Mouse (Mus musculus): ENCODE results near the gene Schip1. TPM values are rescaled to one million over a fixed set of nuclear protein-coding genes. Genes with fewer than 3 reads are reported as not detected.

Schip1 gene
- polyA plus RNA-seq, 1 experiment from 2014 or later: 2.3 TPM

DNA sequence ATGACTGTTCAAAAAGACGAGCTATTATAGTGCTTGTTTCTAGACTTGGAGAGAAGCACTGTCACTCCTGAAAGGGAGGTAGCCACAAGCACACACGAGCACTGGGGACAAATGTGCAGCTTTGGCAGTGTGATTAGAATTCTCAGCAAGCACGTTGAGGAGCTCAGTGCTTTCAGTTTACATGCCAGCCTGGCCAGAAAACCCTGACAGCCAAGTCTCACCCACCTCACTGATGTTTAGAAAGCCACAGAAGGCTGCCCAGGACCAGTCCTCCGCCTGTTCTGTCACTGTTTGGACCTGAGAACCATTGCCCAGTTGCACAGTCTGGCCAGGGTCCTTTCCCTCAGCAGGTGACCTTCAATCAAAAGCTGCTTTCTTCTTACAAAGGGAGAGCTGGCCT lies 595.9 kb downstream of the Schip1 start:
- WGBS (ENCODE audit: insufficient replicate concordance): 56% methylated on average over 4 of the region's 4 CpGs
- Histone ChIP-seq H3K4me1 (ENCODE audit: insufficient read depth) (peaks cover 9% of the 10 kb centered on the region), H3K36me3 (replicated peaks; ENCODE audit: insufficient read depth, low read length) (no peaks in the 10 kb centered on the region), H3K4me3 (ENCODE audit: low read depth, low read length) (no peak overlapping the region), H3K4me2 (ENCODE audit: low read depth, low read length) (no peak overlapping the region), H3K9ac (replicated peaks) (no peak overlapping the region), H3K27me3 (ENCODE audit: insufficient read depth, low read length) (no peaks in the 10 kb centered on the region), H3K27ac (ENCODE audit: low read depth) (no peak overlapping the region), H3K9me3 (ENCODE audit: low read length) (no peaks in the 10 kb centered on the region)
- DNase-seq (no peak), ATAC-seq (no peak)
- no peak for TF ChIP-seq CTCF (IDR thresholded peaks at IDR 0.05; ENCODE audit: low read depth)
- TF ChIP-seq EP300 (IDR thresholded peaks at IDR 0.05; ENCODE audit: low read depth): no peak

DNA sequence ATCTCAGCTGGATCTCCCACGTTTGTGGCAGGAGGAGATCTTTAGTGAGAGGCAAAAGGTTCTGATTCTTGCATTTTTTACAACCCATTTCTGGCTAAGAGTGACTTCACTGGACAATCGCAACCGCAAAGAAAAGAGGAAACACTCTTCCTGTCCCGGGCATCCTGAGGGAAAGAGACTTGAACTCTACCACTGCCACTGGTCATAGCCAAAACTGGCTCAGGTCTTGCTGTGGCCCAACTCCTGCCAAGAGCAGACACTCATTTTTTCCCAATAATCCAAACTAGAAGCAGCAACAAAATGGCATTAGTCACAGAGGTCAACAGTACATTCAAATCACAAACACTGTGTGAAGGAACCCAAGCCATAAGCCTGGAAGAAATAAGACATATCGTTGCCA lies 597.8 kb downstream of the Schip1 start:
- DNase-seq (no peak), ATAC-seq (no peak)
- Histone ChIP-seq H3K27ac (ENCODE audit: low read depth) (no peak overlapping the region), H3K4me3 (ENCODE audit: low read depth, low read length) (no peak overlapping the region), H3K9ac (replicated peaks) (no peak overlapping the region), H3K36me3 (replicated peaks; ENCODE audit: insufficient read depth, low read length) (no peaks in the 10 kb centered on the region), H3K9me3 (ENCODE audit: low read length) (no peaks in the 10 kb centered on the region), H3K4me2 (ENCODE audit: low read depth, low read length) (no peak overlapping the region), H3K27me3 (ENCODE audit: insufficient read depth, low read length) (no peaks in the 10 kb centered on the region), H3K4me1 (ENCODE audit: insufficient read depth) (peaks cover 7% of the 10 kb centered on the region)
- WGBS (ENCODE audit: insufficient replicate concordance): 31% methylated on average over 5 of the region's 5 CpGs
- TF ChIP-seq EP300 (IDR thresholded peaks at IDR 0.05; ENCODE audit: low read depth) (no peak), CTCF (IDR thresholded peaks at IDR 0.05; ENCODE audit: low read depth) (no peak)

DNA sequence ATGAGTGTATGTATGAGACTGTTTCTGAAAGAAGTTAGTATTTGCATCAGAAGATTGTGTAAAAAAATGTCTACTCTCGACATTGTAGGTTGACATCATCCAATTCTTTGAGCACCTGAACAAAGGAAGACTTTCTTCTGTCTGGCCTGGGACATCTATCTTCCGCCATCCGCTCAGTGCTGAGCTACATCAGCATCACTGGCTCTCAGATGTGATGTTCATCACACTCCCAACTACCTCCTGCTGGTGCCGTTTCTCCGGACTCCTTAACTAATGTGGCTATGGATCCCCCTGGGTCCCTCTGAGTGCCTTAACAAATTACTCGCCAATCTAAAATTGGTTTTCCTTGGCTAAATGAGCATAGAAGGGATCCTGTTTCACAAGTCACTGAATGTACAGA lies 599.7 kb downstream of the Schip1 start:
- ATAC-seq (no peak), DNase-seq (no peak)
- no peaks in the 10 kb centered on the region for H3K27me3 ChIP-seq (ENCODE audit: insufficient read depth, low read length)
- H3K36me3 ChIP-seq (replicated peaks; ENCODE audit: insufficient read depth, low read length): no peaks in the 10 kb centered on the region
- WGBS (ENCODE audit: insufficient replicate concordance): 88% methylated on average over 6 of the region's 6 CpGs
- no peak overlapping the region for H3K4me2 ChIP-seq (ENCODE audit: low read depth, low read length)
- no peak overlapping the region for H3K27ac ChIP-seq (ENCODE audit: low read depth)
- H3K9me3 ChIP-seq (ENCODE audit: low read length): no peaks in the 10 kb centered on the region
- no peak for TF ChIP-seq CTCF (IDR thresholded peaks at IDR 0.05; ENCODE audit: low read depth)
- no peak for TF ChIP-seq EP300 (IDR thresholded peaks at IDR 0.05; ENCODE audit: low read depth)
- H3K4me3 ChIP-seq (ENCODE audit: low read depth, low read length): no peak overlapping the region
- peaks cover 4% of the 10 kb centered on the region; the same call in 1 of the 2 replicates for H3K4me1 ChIP-seq (ENCODE audit: insufficient read depth)
- H3K9ac ChIP-seq (replicated peaks): no peak overlapping the region

DNA sequence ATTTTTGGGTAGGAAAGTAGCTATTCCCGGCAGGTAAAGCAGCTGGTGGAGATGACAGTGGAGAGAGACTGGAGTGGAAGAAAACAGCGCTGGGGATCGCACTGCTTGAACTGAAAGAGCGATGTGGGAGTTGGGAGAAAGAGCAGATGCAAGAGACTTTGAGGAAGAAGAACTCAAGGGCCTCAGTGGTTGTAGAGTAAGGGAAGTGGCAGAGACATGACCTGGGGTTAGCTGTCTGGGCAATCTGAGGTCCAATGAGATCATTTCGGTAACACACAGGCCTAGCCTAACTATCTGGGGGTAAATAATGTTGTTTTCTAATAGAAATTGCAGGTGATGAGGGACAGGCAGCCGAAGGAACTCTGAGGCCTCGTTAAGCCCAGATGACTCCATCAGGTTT lies 601.8 kb downstream of the Schip1 start:
- no peak for DNase-seq
- H3K4me2 ChIP-seq (ENCODE audit: low read depth, low read length): no peak overlapping the region
- no peak overlapping the region for H3K9ac ChIP-seq (replicated peaks)
- peaks cover 4% of the 10 kb centered on the region; the same call in 1 of the 2 replicates for H3K4me1 ChIP-seq (ENCODE audit: insufficient read depth)
- WGBS (ENCODE audit: insufficient replicate concordance): 63% methylated on average over 7 of the region's 7 CpGs
- no peak overlapping the region for H3K4me3 ChIP-seq (ENCODE audit: low read depth, low read length)
- H3K9me3 ChIP-seq (ENCODE audit: low read length): no peaks in the 10 kb centered on the region
- no peak overlapping the region for H3K27ac ChIP-seq (ENCODE audit: low read depth)
- no peak for TF ChIP-seq CTCF (IDR thresholded peaks at IDR 0.05; ENCODE audit: low read depth)
- TF ChIP-seq EP300 (IDR thresholded peaks at IDR 0.05; ENCODE audit: low read depth): no peak
- H3K36me3 ChIP-seq (replicated peaks; ENCODE audit: insufficient read depth, low read length): no peaks in the 10 kb centered on the region
- H3K27me3 ChIP-seq (ENCODE audit: insufficient read depth, low read length): no peaks in the 10 kb centered on the region
- no peak for ATAC-seq

DNA sequence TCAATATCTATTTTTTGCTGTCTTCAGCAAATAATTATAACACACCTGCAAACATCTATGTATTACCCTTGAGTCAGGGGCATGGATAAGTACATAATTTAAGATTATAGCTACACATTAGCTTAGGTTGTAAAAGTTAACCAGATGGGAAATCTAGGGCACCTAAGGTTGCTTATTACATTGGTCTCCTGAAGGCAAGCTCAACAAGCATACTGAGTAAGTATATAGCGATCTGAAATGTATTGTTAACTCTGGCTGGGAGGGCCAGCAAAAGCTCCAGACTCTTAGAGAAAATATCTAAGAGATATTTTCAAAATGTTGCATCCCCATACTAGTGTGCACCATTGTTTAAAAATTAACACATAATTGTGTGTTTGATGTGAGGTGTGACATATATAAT lies 603.2 kb downstream of the Schip1 start:
- Histone ChIP-seq H3K27me3 (ENCODE audit: insufficient read depth, low read length) (no peaks in the 10 kb centered on the region), H3K9me3 (ENCODE audit: low read length) (no peaks in the 10 kb centered on the region), H3K9ac (replicated peaks) (no peak overlapping the region), H3K36me3 (replicated peaks; ENCODE audit: insufficient read depth, low read length) (no peaks in the 10 kb centered on the region), H3K4me1 (ENCODE audit: insufficient read depth) (no peaks in the 10 kb centered on the region), H3K4me3 (ENCODE audit: low read depth, low read length) (no peak overlapping the region), H3K27ac (ENCODE audit: low read depth) (no peak overlapping the region), H3K4me2 (ENCODE audit: low read depth, low read length) (no peak overlapping the region)
- no peak for TF ChIP-seq CTCF (IDR thresholded peaks at IDR 0.05; ENCODE audit: low read depth)
- no peak for TF ChIP-seq EP300 (IDR thresholded peaks at IDR 0.05; ENCODE audit: low read depth)
- 76% methylated on average over 1 of the region's 1 CpGs for WGBS (ENCODE audit: insufficient replicate concordance)
- ATAC-seq (no peak), DNase-seq (no peak)

DNA sequence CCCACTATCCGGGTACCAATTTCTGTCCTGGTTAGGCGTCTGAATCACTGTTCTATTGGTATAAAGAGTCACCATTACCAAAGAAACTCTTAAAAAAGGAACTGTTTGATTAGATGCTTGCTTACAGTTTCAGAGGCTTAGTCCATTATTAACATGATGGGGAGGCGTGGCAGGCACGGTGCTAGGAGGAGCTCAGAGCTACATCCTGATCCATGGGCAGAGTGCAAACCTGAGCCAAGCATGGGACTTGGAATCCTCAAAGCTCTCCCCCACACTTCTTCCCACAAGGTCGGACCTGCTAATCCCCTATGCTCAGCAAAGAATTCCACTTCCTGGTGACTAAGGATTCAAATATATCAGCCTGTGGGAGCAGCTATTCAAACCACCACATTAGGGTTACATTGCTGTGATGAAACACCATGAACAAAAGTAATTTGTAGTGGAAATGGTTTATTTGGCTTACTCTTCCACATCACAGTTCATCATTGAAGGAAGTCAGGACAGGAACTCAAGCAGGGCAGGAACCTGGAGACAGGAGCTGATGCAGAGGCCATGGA lies 604.9 kb downstream of the Schip1 start:
- Histone ChIP-seq H3K27ac (ENCODE audit: low read depth) (no peak overlapping the region), H3K27me3 (ENCODE audit: insufficient read depth, low read length) (no peaks in the 10 kb centered on the region), H3K9ac (replicated peaks) (no peak overlapping the region), H3K4me3 (ENCODE audit: low read depth, low read length) (no peak overlapping the region), H3K4me2 (ENCODE audit: low read depth, low read length) (no peak overlapping the region), H3K4me1 (ENCODE audit: insufficient read depth) (no peaks in the 10 kb centered on the region), H3K9me3 (ENCODE audit: low read length) (no peaks in the 10 kb centered on the region), H3K36me3 (replicated peaks; ENCODE audit: insufficient read depth, low read length) (no peaks in the 10 kb centered on the region)
- DNase-seq (no peak), ATAC-seq (no peak)
- TF ChIP-seq CTCF (IDR thresholded peaks at IDR 0.05; ENCODE audit: low read depth) (no peak), EP300 (IDR thresholded peaks at IDR 0.05; ENCODE audit: low read depth) (no peak)
- WGBS (ENCODE audit: insufficient replicate concordance): 78% methylated on average over 5 of the region's 5 CpGs

DNA sequence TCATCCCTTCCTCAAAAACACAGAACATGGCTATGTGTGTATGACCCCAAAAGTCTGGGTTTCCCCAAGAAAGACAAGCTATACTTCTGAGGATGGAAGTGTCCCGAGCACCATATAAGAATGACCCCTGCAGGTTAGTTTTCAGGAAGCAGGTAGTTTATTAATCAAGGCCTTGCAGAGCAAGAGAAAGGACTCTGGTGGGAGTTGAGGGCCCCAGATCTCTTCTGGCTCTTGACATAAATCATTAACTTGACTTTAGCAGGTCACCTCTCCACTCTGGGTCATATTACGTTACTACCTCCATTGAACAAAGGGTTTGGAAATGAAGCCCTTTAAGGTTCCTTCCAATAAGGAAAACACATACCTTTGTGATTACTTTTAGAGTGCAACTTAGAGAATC lies 610.1 kb downstream of the Schip1 start:
- WGBS (ENCODE audit: insufficient replicate concordance): 75% methylated on average over 2 of the region's 2 CpGs
- DNase-seq: no peak
- peaks cover 20% of the 10 kb centered on the region for H3K4me1 ChIP-seq (ENCODE audit: insufficient read depth)

More for the DNA sequence above, 610.1 kb downstream of the Schip1 start:
- Histone ChIP-seq H3K36me3 (replicated peaks; ENCODE audit: insufficient read depth, low read length) (no peaks in the 10 kb centered on the region), H3K4me3 (ENCODE audit: low read depth, low read length) (no peak overlapping the region), H3K9me3 (ENCODE audit: low read length) (no peaks in the 10 kb centered on the region), H3K27ac (ENCODE audit: low read depth) (no peak overlapping the region), H3K27me3 (ENCODE audit: insufficient read depth, low read length) (no peaks in the 10 kb centered on the region), H3K4me2 (ENCODE audit: low read depth, low read length) (no peak overlapping the region), H3K9ac (replicated peaks) (no peak overlapping the region)
- no peak for ATAC-seq
- no peak for TF ChIP-seq CTCF (IDR thresholded peaks at IDR 0.05; ENCODE audit: low read depth)
- no peak for TF ChIP-seq EP300 (IDR thresholded peaks at IDR 0.05; ENCODE audit: low read depth)
